In the genomic region with DNA sequence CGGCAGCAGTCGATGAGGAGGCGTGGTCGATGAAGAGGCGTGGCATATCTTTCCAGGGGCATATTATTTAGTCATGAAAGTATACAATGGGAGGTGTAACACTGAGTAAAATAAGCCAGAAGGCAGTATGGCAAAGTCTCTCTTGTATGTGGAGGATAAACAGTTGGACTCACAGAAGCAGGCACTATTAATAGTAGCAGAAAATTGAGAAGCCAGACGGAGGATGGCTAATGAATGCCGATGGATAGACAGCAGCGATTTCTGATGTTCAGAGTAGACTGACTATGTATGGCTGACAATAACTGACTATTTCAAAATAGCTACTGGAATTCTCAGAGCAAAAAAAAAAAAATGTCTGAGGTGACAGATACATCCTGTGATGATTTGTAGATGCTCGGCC, we compare ENCODE assay signal across 14 mouse cellular contexts. TPM values are rescaled to one million over a fixed set of nuclear protein-coding genes. Genes with fewer than 3 reads are reported as not detected.
DNase-seq lines count a peak whose midpoint lies in the region; ATAC-seq and TF ChIP-seq lines count a peak whose summit lies in the region.
"Had no signal": no experiment of that assay in that cellular context is flagged by ENCODE, and none has a peak within 500 bp of the region (broad histone marks: within the 10 kb centered on the region; RNA-seq: fewer than 3 reads in every experiment).

No protein-coding gene starts in this region.

- no peak overlapping the region for H3K4me2 ChIP-seq in heart, postnatal 0 days (ENCODE audit: low read depth, low read length)
- no peak overlapping the region for H3K4me2 ChIP-seq in lung, embryonic 14.5 days
- no peak overlapping the region for H3K4me2 ChIP-seq in forebrain, embryonic 15.5 days (replicated peaks)
- H3K4me2 ChIP-seq in midbrain, embryonic 14.5 days (ENCODE audit: low read length): no peak overlapping the region
- H3K4me2 ChIP-seq: embryonic facial prominence, embryonic 12.5 days; liver, embryonic 11.5 days had no signal

- no peaks in the 10 kb centered on the region for H3K9me3 ChIP-seq in heart, postnatal 0 days (replicated peaks; ENCODE audit: control insufficient read depth, low read length)
- no peaks in the 10 kb centered on the region for H3K9me3 ChIP-seq in lung, embryonic 14.5 days (ENCODE audit: low read depth, low read length)
- H3K9me3 ChIP-seq in forebrain, embryonic 15.5 days: no peaks in the 10 kb centered on the region
- no peaks in the 10 kb centered on the region for H3K9me3 ChIP-seq in midbrain, embryonic 14.5 days (ENCODE audit: control insufficient read depth, low read length)

- H3K4me1 ChIP-seq in heart, postnatal 0 days (ENCODE audit: control insufficient read depth, insufficient read depth): peaks cover 8% of the 10 kb centered on the region; the same call in 1 of the 2 replicates
- H3K4me1 ChIP-seq in lung, embryonic 14.5 days (ENCODE audit: insufficient read depth): no peaks in the 10 kb centered on the region
- H3K4me1 ChIP-seq in forebrain, embryonic 15.5 days: peaks cover 16% of the 10 kb centered on the region
- H3K4me1 ChIP-seq in midbrain, embryonic 14.5 days (ENCODE audit: control insufficient read depth, insufficient read depth, low read length): peaks cover 20% of the 10 kb centered on the region
- H3K4me1 ChIP-seq: embryonic facial prominence, embryonic 12.5 days had no signal

- TF ChIP-seq EP300 in heart, postnatal 0 days (IDR thresholded peaks at IDR 0.05; ENCODE audit: low read depth): no peak

- no peak for TF ChIP-seq CTCF in heart, postnatal 0 days (IDR thresholded peaks at IDR 0.05; ENCODE audit: low read depth)
- TF ChIP-seq CTCF in lung, embryonic 14.5 days (IDR thresholded peaks at IDR 0.05; ENCODE audit: low read depth): no peak

- 65% methylated on average over 9 of the region's 9 CpGs for WGBS in heart, postnatal 0 days
- WGBS in lung, embryonic 14.5 days: 84% methylated on average over 9 of the region's 9 CpGs
- WGBS in forebrain, embryonic 15.5 days: 80% methylated on average over 9 of the region's 9 CpGs
- 85% methylated on average over 9 of the region's 9 CpGs for WGBS in midbrain, embryonic 14.5 days

- no peak for DNase-seq in heart, postnatal 0 days (ENCODE audit: low spot score)
- no peak for DNase-seq in heart, postnatal 4 days
- DNase-seq in lung, embryonic 14.5 days: no peak
- no peak for DNase-seq in lung, postnatal 10 days
- no peak for DNase-seq in midbrain, embryonic 14.5 days
- DNase-seq in adrenal gland, postnatal 36 days: no peak
- no peak for DNase-seq in neural tube, embryonic 10.5 days (ENCODE audit: extremely low spot score, low spot score)
- DNase-seq: B cell, adult 2 months; cerebellum, adult 18-20 months; gastrocnemius, postnatal 14 days had no signal

- H3K9ac ChIP-seq in heart, postnatal 0 days (replicated peaks; ENCODE audit: low read depth, low read length): no peak overlapping the region
- no peak overlapping the region for H3K9ac ChIP-seq in lung, embryonic 14.5 days
- no peak overlapping the region for H3K9ac ChIP-seq in forebrain, embryonic 15.5 days (replicated peaks)
- no peak overlapping the region for H3K9ac ChIP-seq in midbrain, embryonic 14.5 days (replicated peaks; ENCODE audit: low read length)
- H3K9ac ChIP-seq: embryonic facial prominence, embryonic 12.5 days had no signal

- H3K27ac ChIP-seq in heart, postnatal 0 days (ENCODE audit: low read depth): peak overlapping the region; percentile 50; the same call in 1 of the 2 replicates
- peak overlapping the region; percentile 24; the same call in 1 of the 2 replicates for H3K27ac ChIP-seq in lung, embryonic 14.5 days (ENCODE audit: low read depth)
- peak overlapping the region; percentile 52; the same call in 1 of the 2 replicates for H3K27ac ChIP-seq in forebrain, embryonic 15.5 days (replicated peaks)
- H3K27ac ChIP-seq in midbrain, embryonic 14.5 days (replicated peaks; ENCODE audit: low read depth, low read length): peak overlapping the region; percentile 68
- H3K27ac ChIP-seq: embryonic facial prominence, embryonic 12.5 days had no signal

- peaks cover 22% of the 10 kb centered on the region for H3K36me3 ChIP-seq in heart, postnatal 0 days (replicated peaks; ENCODE audit: control insufficient read depth, insufficient read depth, low read length)
- 0 out of 2 replicates have a peak, but pooled peaks cover 11% of the 10 kb centered on the region for H3K36me3 ChIP-seq in lung, embryonic 14.5 days (ENCODE audit: insufficient read depth)
- 0 out of 2 replicates have a peak, but pooled peaks cover 5% of the 10 kb centered on the region for H3K36me3 ChIP-seq in forebrain, embryonic 15.5 days
- H3K36me3 ChIP-seq in midbrain, embryonic 14.5 days (ENCODE audit: control insufficient read depth, insufficient read depth, low read length): peaks cover 23% of the 10 kb centered on the region

- no peak for ATAC-seq in heart, postnatal 0 days (ENCODE audit: insufficient read depth, low read depth)
- no peak for ATAC-seq in lung, embryonic 14.5 days (ENCODE audit: insufficient read depth)
- 0 out of 2 replicates have a peak, but pooled peaks have one; percentile 9 for ATAC-seq in forebrain, embryonic 15.5 days (replicated peaks)
- ATAC-seq in midbrain, embryonic 14.5 days (ENCODE audit: low FRiP score, low TSS enrichment): no peak
- ATAC-seq: Patski had no signal

- no peaks in the 10 kb centered on the region for H3K27me3 ChIP-seq in heart, postnatal 0 days (ENCODE audit: control insufficient read depth, insufficient read depth, low read length)
- H3K27me3 ChIP-seq in lung, embryonic 14.5 days (ENCODE audit: insufficient read depth, low read length): no peaks in the 10 kb centered on the region
- no peaks in the 10 kb centered on the region for H3K27me3 ChIP-seq in forebrain, embryonic 15.5 days
- H3K27me3 ChIP-seq in midbrain, embryonic 14.5 days (ENCODE audit: control insufficient read depth, insufficient read depth, low read length): no peaks in the 10 kb centered on the region
- H3K27me3 ChIP-seq: embryonic facial prominence, embryonic 12.5 days; Patski had no signal

- H3K4me3 ChIP-seq in heart, postnatal 0 days (ENCODE audit: low read depth, low read length): no peak overlapping the region
- no peak overlapping the region for H3K4me3 ChIP-seq in lung, embryonic 14.5 days (ENCODE audit: low read depth, low read length)
- H3K4me3 ChIP-seq in forebrain, embryonic 15.5 days: no peak overlapping the region
- H3K4me3 ChIP-seq in midbrain, embryonic 14.5 days (replicated peaks; ENCODE audit: low read depth, low read length): no peak overlapping the region
- H3K4me3 ChIP-seq: embryonic facial prominence, embryonic 12.5 days had no signal

RNA-seq across cellular contexts. Expression of a gene that starts 38.5 kb away (rescaled TPM):
- 27.2 and 32.2 TPM in 2 replicates for total RNA-seq in heart, postnatal 0 days (2014; rRNA removed; ENCODE audit: low replicate concordance)
- polyA plus RNA-seq in heart, postnatal 0 days (2015; fragmentation: Nextera tagmentation; extraction: Ambion mirVana): 18.4 and 20.0 TPM in 2 replicates
- total RNA-seq in heart, postnatal 4 days (2021): 10 to 100 TPM; 44.7 to 45.0 TPM
- 19.7 and 22.2 TPM in 2 replicates for polyA plus RNA-seq in lung, embryonic 14.5 days (2014; fragmentation: Nextera tagmentation; extraction: Ambion mirVana)
- polyA plus RNA-seq in forebrain, embryonic 15.5 days (2015; fragmentation: Nextera tagmentation; extraction: Ambion mirVana): 41.6 and 42.7 TPM in 2 replicates
- polyA plus RNA-seq in midbrain, embryonic 14.5 days (2014; fragmentation: Nextera tagmentation; extraction: Ambion mirVana): 49.8 and 73.9 TPM in 2 replicates
- total RNA-seq in adrenal gland, postnatal 36 days (2021): 10 to 100 TPM; 18.0 to 19.5 TPM
